Mouse (Mus musculus): ENCODE results near the gene Prdm16. TPM values are rescaled to one million over a fixed set of nuclear protein-coding genes. Genes with fewer than 3 reads are reported as not detected.

The Prdm16 gene
- polyA plus RNA-seq, 1 experiment from 2014 or later = 11.8 TPM

- Histone ChIP-seq H3K4me2 (ENCODE audit: low read length) (no peak overlapping the region), H3K4me1 (ENCODE audit: control insufficient read depth, insufficient read depth, low read length) (no peaks in the 10 kb centered on the region), H3K4me3 (ENCODE audit: low read depth, low read length) (no peak overlapping the region), H3K27me3 (ENCODE audit: control insufficient read depth, insufficient read depth, low read depth, low read length) (peaks cover 51% of the 10 kb centered on the region), H3K9me3 (replicated peaks; ENCODE audit: control insufficient read depth, low read length, poor library complexity, severe bottlenecking) (no peaks in the 10 kb centered on the region), H3K36me3 (ENCODE audit: control insufficient read depth, insufficient read depth, low read length) (no peaks in the 10 kb centered on the region), H3K27ac (ENCODE audit: low read length) (no peak overlapping the region), H3K9ac (ENCODE audit: low read depth, low read length) (no peak overlapping the region)
- WGBS = 83% methylated on average over 8 of the region's 8 CpGs
- no peak for ATAC-seq
These were observed 157.6 kb downstream of the Prdm16 start for GRCm38 (mm10) chr4:154478933-154479613.

- Histone ChIP-seq H3K9ac (ENCODE audit: low read depth, low read length) (no peak overlapping the region), H3K36me3 (ENCODE audit: control insufficient read depth, insufficient read depth, low read length) (no peaks in the 10 kb centered on the region), H3K27me3 (ENCODE audit: control insufficient read depth, insufficient read depth, low read depth, low read length) (peaks cover 56% of the 10 kb centered on the region), H3K9me3 (replicated peaks; ENCODE audit: control insufficient read depth, low read length, poor library complexity, severe bottlenecking) (no peaks in the 10 kb centered on the region), H3K4me1 (ENCODE audit: control insufficient read depth, insufficient read depth, low read length) (peaks cover 23% of the 10 kb centered on the region), H3K4me3 (ENCODE audit: low read depth, low read length) (no peak overlapping the region), H3K4me2 (ENCODE audit: low read length) (no peak overlapping the region), H3K27ac (ENCODE audit: low read length) (no peak overlapping the region)
- WGBS = 13% methylated on average over 25 of the region's 25 CpGs
- ATAC-seq = 0 out of 2 replicates have a peak, but pooled peaks have one; percentile 47
These were observed 162.9 kb downstream of the Prdm16 start for GRCm38 (mm10) chr4:154473571-154474307.

GRCm38 (mm10) chr4:154472569-154472968 lies 164.1 kb downstream of the Prdm16 start:
- Histone ChIP-seq H3K4me2 (ENCODE audit: low read length) (no peak overlapping the region), H3K27me3 (ENCODE audit: control insufficient read depth, insufficient read depth, low read depth, low read length) (peaks cover 55% of the 10 kb centered on the region), H3K36me3 (ENCODE audit: control insufficient read depth, insufficient read depth, low read length) (no peaks in the 10 kb centered on the region), H3K9ac (ENCODE audit: low read depth, low read length) (peak overlapping the region; percentile 28; the same call in 1 of the 2 replicates), H3K4me3 (ENCODE audit: low read depth, low read length) (no peak overlapping the region), H3K9me3 (replicated peaks; ENCODE audit: control insufficient read depth, low read length, poor library complexity, severe bottlenecking) (no peaks in the 10 kb centered on the region), H3K4me1 (ENCODE audit: control insufficient read depth, insufficient read depth, low read length) (peaks cover 23% of the 10 kb centered on the region), H3K27ac (ENCODE audit: low read length) (no peak overlapping the region)
- WGBS = 18% methylated on average over 8 of the region's 8 CpGs
- no peak for ATAC-seq

- peaks cover 23% of the 10 kb centered on the region for H3K4me1 ChIP-seq (ENCODE audit: control insufficient read depth, insufficient read depth, low read length)
- H3K27me3 ChIP-seq (ENCODE audit: control insufficient read depth, insufficient read depth, low read depth, low read length) = peaks cover 51% of the 10 kb centered on the region
- peak overlapping the region; percentile 28 for H3K4me2 ChIP-seq (ENCODE audit: low read length)
- H3K36me3 ChIP-seq (ENCODE audit: control insufficient read depth, insufficient read depth, low read length) = no peaks in the 10 kb centered on the region
- WGBS = 8% methylated on average over 17 of the region's 17 CpGs
- ATAC-seq = peak; percentile 41; the same call in 1 of the 2 replicates
- H3K9ac ChIP-seq (ENCODE audit: low read depth, low read length) = no peak overlapping the region
- peak overlapping the region; percentile 25; the same call in 1 of the 2 replicates for H3K27ac ChIP-seq (ENCODE audit: low read length)
- H3K9me3 ChIP-seq (replicated peaks; ENCODE audit: control insufficient read depth, low read length, poor library complexity, severe bottlenecking) = no peaks in the 10 kb centered on the region
- no peak overlapping the region for H3K4me3 ChIP-seq (ENCODE audit: low read depth, low read length)
These were observed 165.1 kb downstream of the Prdm16 start for GRCm38 (mm10) chr4:154471447-154472101.

GRCm38 (mm10) chr4:154466305-154466704 lies 170.4 kb downstream of the Prdm16 start:
- H3K4me3 ChIP-seq (ENCODE audit: low read depth, low read length) = no peak overlapping the region
- H3K9me3 ChIP-seq (replicated peaks; ENCODE audit: control insufficient read depth, low read length, poor library complexity, severe bottlenecking) = no peaks in the 10 kb centered on the region
- H3K9ac ChIP-seq (ENCODE audit: low read depth, low read length) = no peak overlapping the region
- no peaks in the 10 kb centered on the region for H3K36me3 ChIP-seq (ENCODE audit: control insufficient read depth, insufficient read depth, low read length)
- H3K27ac ChIP-seq (ENCODE audit: low read length) = no peak overlapping the region
- 45% methylated on average over 5 of the region's 5 CpGs for WGBS
- peaks cover 7% of the 10 kb centered on the region for H3K4me1 ChIP-seq (ENCODE audit: control insufficient read depth, insufficient read depth, low read length)
- H3K27me3 ChIP-seq (ENCODE audit: control insufficient read depth, insufficient read depth, low read depth, low read length) = peaks cover 36% of the 10 kb centered on the region
- no peak for ATAC-seq
- no peak overlapping the region for H3K4me2 ChIP-seq (ENCODE audit: low read length)

- Histone ChIP-seq H3K4me3 (ENCODE audit: low read depth, low read length) (no peak overlapping the region), H3K4me1 (ENCODE audit: control insufficient read depth, insufficient read depth, low read length) (peaks cover 7% of the 10 kb centered on the region; the same call in 1 of the 2 replicates), H3K9ac (ENCODE audit: low read depth, low read length) (no peak overlapping the region), H3K4me2 (ENCODE audit: low read length) (no peak overlapping the region), H3K27ac (ENCODE audit: low read length) (no peak overlapping the region), H3K9me3 (replicated peaks; ENCODE audit: control insufficient read depth, low read length, poor library complexity, severe bottlenecking) (no peaks in the 10 kb centered on the region), H3K27me3 (ENCODE audit: control insufficient read depth, insufficient read depth, low read depth, low read length) (peaks cover 38% of the 10 kb centered on the region), H3K36me3 (ENCODE audit: control insufficient read depth, insufficient read depth, low read length) (no peaks in the 10 kb centered on the region)
- no peak for ATAC-seq
- 43% methylated on average over 9 of the region's 9 CpGs for WGBS
These were observed 171.6 kb downstream of the Prdm16 start for GRCm38 (mm10) chr4:154465123-154465522.

GRCm38 (mm10) chr4:154460021-154460420 lies 176.7 kb downstream of the Prdm16 start:
- H3K4me3 ChIP-seq (ENCODE audit: low read depth, low read length) = no peak overlapping the region
- no peak overlapping the region for H3K9ac ChIP-seq (ENCODE audit: low read depth, low read length)
- peaks cover 14% of the 10 kb centered on the region for H3K4me1 ChIP-seq (ENCODE audit: control insufficient read depth, insufficient read depth, low read length)
- H3K9me3 ChIP-seq (replicated peaks; ENCODE audit: control insufficient read depth, low read length, poor library complexity, severe bottlenecking) = no peaks in the 10 kb centered on the region
- no peak overlapping the region for H3K27ac ChIP-seq (ENCODE audit: low read length)
- H3K36me3 ChIP-seq (ENCODE audit: control insufficient read depth, insufficient read depth, low read length) = no peaks in the 10 kb centered on the region
- WGBS = 45% methylated on average over 13 of the region's 13 CpGs
- H3K27me3 ChIP-seq (ENCODE audit: control insufficient read depth, insufficient read depth, low read depth, low read length) = peaks cover 20% of the 10 kb centered on the region
- no peak for ATAC-seq
- H3K4me2 ChIP-seq (ENCODE audit: low read length) = no peak overlapping the region

- Histone ChIP-seq H3K27me3 (ENCODE audit: control insufficient read depth, insufficient read depth, low read depth, low read length) (peaks cover 14% of the 10 kb centered on the region), H3K9ac (ENCODE audit: low read depth, low read length) (no peak overlapping the region), H3K4me3 (ENCODE audit: low read depth, low read length) (no peak overlapping the region), H3K36me3 (ENCODE audit: control insufficient read depth, insufficient read depth, low read length) (no peaks in the 10 kb centered on the region), H3K9me3 (replicated peaks; ENCODE audit: control insufficient read depth, low read length, poor library complexity, severe bottlenecking) (no peaks in the 10 kb centered on the region), H3K4me1 (ENCODE audit: control insufficient read depth, insufficient read depth, low read length) (peaks cover 7% of the 10 kb centered on the region; the same call in 1 of the 2 replicates), H3K4me2 (ENCODE audit: low read length) (no peak overlapping the region), H3K27ac (ENCODE audit: low read length) (no peak overlapping the region)
- no peak for ATAC-seq
- 81% methylated on average over 3 of the region's 3 CpGs for WGBS
These were observed 178.9 kb downstream of the Prdm16 start for GRCm38 (mm10) chr4:154457756-154458155.

All from midbrain, embryonic 16.5 days (tissue).